Mouse (Mus musculus) brain, embryonic 18.5 days (tissue): ENCODE measurements around the gene Matn3.
"Not testable (repeated sequence)": the region's sequence is repeated elsewhere in the genome, so short reads cannot be mapped to it uniquely, and the experiment has no call there.

Source experiments
- DNase-seq: peaks from one replicate; pipeline ENCODE4 v3.0.0-alpha.2; 2012; ENCODE audit warnings: low read depth, low spot score

The Matn3 gene

DNA sequence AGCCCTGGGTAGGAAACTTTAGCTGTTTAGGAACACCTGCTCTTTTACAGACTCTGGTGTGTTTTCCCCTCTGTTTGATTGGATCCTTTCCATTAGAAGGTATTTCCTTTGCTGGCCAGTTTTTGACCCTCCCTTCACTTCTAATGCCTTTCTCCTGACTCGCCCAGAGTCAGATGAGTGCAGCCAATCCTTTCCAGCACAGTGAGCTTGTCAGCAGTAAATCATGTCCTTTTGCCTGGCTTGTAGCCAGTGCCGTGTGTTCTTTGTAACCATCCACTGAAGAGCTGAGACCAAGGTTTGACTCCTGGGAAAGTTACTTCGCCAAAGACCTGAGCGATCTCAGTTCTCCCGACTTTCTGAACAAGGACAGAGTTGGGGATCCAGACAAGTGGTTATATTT lies 12.4 kb upstream of the Matn3 start:
- no peak for DNase-seq

DNA sequence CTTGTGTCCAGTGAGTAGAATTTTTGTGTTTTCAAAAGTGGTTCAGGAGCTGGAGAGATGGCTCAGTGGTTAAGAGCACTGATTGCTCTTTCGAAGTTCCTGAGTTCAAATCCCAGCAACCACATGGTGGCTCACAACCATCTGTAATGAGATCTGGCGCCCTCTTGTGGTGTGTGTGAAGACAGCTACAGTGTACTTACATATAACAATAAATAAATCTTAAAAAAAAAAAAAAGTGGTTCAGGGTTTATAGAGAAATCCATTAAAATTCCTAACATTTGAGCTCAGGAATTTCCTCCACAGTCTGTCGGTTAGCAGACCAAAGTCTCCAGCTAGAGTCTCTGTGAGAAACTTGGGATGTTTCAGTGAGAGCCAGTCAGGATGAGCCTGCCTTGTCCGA lies 11.5 kb upstream of the Matn3 start:
- DNase-seq: not testable (repeated sequence)

DNA sequence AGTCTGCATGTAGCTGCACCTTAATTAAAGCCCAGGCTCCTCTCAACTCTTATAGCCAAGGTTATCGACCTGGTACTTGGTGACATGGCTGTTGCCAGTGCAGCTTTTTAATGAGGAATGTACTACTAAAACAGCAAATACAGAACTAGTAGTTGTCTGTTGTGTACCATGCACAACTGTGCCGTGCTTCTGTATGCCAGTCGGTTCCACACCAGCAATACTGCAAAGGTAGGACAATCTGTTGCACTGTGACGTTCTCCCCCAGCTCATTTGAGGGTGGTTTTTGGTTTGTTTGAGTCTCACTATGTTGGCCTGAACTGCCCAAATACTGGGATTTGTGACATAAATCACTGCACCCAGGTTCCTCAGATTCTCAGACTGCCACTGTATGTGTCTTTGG lies 8.2 kb upstream of the Matn3 start:
- DNase-seq: no peak

DNA sequence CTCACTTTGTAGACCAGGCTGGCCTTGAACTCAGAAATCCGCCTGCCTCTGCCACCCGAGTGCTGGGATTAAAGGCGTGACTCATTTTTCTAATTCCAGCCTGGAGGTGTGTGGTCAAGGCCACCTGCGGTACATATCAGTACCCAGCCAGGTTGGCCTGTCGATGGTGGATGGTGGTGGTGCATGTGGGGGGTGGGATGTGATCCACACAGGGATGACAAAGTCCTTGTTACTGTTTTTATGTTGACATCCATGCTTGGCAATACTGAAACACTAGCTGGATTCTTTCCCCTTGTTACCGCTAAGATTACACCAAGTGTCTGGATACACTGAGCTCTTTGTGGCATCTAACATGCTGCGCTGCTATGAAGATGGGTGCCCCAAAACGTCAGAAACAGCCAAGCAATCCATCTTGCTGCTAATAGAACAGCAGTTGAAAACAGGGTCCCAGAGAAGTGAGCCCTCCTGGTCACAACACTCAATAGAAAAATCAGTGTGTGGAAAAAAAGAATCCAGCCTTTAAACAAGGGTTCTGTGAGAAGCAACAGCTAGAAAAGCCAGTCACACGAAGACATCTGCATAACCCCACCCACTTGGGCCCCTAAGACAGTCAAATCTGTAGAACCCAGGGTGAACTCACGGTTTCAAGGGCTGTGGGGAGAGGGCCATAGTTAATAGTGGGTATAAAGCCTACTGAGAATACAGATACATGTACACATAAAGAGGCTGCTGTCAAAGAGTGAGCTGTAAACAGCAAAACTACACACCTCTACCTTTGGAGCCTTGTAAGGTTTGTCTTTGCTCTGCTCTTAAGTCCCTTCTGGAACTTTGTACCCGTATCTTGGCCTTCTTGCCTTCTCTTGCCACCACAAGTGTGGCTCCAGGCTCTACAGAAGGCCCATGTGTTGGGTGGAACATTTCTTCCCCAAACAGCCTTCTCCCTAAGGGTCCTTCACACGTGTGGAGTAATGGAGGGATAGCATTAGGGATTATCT lies 7.4 kb upstream of the Matn3 start:
- DNase-seq: no peak

DNA sequence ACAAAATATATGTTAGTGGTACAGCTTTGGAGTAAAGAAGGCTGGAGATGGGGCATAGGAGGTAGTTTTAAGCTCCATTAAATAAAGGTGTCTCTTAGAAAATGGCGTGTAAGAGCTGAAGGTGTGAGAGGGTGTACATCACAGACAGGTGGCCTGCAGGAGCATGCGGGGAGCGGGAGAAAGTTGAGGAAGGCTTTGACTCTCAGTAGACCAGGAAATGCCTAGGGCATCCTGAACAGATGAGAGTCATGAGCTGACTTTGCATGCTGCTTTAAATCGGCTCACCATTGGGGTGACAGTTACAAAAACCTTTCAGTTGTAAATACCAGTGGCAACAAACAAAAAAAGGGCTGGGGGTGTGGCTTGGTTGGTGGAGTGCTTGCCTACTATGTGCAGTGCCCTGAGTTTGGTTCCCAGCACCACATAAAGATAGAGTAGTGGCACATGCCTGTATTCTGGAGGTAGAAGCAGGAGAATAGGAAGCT lies 6.6 kb upstream of the Matn3 start:
- DNase-seq: no peak

DNA sequence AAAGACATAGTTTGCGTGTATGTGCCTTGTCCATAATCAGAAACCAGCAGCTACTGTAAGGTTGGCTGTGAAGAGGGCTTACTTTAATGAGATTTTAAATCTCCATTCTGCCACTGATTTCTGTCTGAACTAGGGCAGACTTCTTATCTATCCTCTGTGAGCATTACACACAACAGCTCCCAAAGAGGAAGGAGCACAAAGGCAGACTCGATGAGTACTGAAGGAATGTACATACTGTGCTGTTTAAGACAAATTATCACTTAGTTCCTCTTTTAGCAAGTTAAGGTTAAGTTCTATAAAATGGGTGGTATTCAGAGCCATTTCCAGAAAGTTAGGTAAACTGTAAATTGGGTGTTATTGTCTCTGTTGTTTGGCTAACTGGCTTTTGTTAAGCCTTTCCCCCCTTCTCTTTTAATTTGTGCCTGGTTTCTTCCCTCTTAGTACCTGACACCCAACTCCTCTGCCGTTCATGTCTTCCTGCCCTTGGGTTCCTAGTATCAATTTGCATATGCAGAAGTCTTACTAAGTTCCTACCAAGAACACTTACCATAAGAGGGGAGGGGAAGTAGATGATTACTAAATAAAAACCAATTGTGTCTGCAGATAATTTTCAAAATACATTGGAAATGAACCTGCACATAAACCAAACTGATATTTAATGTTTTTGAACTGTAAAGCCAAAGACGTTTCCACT lies 5.9 kb upstream of the Matn3 start:
- no peak for DNase-seq

DNA sequence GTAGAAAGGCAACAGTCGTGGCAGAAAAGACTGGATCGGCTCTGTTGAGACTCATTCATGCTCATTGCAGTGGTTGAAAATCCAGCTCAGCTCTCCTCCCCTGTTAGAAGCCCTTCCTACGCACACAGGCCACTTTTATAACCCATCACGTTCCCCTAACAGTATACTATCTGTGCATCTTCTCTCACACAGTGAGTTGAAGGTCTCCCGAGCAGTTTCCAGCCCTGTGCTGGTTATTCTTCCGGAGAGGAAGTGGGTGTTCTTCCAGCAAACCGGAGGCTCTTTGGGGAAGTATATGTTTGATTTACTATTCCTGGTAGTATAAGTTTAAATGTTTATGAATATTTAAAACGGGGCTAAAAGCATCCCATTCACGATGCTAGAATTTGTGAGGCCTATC lies 566 bp upstream of the Matn3 start:
- DNase-seq: no peak

DNA sequence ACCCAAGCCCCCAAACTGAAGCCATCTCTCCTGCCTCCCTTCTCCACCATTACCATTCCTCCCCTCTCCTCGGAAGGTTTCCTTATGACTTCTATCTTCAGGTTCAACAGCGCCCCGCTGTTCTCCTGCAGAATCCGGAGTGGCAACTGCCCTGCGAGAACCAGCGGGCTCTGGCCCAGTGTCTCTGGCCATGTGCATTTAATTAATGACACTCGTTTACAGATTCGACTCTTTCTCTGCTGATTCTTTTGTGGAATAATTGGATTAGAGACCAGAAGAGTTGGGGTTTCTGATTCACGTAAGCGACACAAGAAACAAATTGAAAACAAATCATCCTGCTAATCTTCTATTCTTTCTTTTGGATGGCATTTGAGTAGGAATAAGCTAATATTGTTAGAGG lies 5.4 kb downstream of the Matn3 start:
- no peak for DNase-seq

DNA sequence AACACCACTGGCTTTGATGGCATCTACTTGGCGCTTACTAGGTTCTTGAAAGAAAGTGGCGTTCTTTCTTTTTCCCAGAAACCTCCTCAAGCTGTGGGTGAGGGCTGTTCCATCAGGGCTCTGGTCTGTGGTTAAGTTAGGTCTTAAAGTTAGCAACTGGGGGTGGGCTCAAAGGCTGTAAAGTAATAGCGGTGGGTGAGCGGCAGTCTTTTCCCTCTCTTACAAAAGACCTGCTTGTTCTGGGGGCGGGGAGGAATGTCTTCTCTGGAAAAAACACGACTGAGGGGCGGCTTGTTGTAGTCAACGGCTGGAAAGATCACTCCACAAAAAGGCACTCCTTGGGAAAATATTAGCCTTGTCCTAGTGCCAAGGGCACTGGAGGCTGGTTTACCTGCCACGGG lies 6.4 kb downstream of the Matn3 start:
- no peak for DNase-seq

DNA sequence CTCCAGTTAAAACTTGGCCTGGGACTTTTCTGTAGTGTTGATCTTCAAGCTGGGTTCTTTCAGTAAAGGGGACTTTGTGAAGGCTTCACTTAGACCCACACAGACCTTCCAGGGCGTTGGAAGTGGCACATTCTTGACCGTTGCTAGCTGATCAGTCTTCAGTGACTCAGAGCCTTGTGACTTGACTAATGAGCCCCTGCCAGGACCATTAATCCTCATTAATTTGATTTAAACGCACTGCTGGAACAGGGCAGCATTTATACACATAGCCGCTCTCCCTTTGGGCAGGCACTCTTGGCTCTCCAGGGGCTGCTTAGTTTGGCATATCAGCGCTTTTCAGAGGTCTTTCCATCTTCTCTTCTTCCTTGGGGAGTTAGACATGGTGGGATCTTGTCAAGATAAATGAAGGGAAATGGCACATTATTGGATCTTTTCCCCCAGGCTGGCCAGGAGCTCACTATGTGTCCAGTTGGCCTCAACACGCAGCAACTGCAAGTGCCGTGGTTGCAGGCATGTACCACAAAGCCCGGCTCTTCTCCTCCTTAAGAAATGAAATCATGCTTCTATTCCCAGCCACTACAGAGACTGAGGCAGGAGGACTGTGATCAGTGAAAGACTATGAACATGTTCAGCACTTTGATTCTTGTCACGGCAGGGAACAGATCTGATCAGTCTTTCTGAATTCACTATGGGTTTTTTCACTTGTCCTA lies 14.0 kb downstream of the Matn3 start:
- DNase-seq: no peak

DNA sequence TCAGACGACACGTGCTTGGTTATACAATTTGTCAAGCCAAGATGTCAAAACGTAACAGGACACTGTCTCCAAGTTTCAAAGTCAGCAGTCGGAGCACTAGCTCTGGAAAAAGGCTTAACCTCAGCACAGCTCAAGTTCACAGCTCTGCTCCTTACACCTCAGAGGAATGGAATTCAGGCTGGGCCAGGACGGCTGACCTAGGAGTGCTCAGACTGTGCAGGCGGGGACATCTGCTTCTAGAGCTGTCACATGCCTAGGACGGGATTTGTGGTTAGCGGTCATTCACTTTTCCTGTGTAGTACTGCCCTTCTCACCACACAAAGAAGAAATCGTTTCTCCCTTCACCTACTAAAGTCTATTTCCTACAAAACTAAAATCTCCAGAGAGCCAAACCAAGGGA lies 22.1 kb downstream of the Matn3 start:
- DNase-seq: no peak

DNA sequence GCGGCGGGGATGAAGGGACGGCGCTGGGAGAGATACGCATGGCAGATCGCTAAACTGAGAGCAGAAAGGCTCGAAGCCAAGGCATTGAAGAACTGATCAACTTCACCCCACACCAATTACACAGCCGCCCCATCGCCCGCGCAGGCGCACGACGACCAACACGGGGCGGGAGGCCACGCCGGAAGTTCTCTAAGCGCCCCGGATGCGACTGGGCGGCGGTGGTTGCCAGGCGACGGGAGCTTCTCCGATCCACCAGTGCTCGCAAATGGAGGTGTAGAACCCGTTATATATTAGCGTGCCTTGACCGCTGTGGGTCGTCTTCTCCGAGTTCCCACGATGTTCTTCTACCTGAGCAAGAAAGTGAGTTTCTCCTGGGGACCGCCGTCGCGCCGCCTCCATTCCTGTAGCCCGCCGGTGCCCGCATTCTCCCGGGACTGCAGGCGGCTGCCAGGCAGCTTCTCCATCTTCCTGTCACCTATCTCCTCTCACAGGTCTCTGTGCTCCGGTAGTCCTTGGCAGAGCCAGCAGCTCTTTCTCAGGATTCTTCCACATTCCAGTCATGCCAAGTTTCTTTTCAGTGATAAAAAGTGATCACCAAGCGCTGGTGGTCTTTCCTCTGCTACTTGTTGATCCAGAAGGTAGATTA lies 26.2 kb downstream of the Matn3 start, which contains the start of gene Wdr35:
TSS of gene Wdr35 (plus strand) at position 73 of the 646 bp plus-strand sequence.
- DNase-seq: peak; percentile 75

DNA sequence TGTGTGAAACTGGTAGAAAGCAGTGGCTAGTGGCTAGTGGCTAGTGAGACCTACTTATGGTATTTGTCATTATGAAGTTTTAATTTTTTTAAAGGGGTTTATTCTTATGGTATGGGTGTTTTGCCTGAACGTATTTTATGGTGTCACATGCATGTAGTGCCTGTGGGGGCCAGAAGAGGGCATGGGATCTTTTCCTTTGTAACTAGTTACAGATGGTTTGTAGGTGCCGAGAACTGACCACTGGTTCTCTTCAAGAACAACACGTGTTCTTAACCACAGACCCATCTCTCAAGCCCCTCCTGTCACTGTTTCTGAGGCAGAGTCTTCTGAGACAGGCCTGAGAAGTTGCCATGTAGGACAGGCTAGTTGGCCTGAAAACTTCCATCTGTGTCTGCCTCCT lies 27.3 kb downstream of the Matn3 start:
- DNase-seq: no peak

DNA sequence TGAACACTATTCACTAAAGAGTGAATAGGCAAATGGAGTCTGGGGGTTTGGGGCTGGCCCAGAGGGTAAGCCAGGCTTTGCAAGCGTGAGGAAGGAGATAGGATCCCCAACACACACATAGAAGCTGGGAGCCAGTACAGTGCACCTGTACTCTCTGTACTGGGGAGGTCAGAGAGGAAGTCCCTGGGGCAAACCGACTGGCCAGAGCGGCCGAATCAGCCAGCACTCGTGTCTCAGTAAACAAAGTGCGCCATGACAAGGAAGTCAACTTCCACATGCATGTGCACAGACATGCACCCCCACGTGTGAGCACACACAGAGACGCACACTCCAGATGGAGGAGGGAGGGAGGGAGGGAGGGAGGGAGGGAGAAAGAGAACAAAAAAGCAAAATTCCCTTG lies 45.5 kb downstream of the Matn3 start:
- DNase-seq: no peak

DNA sequence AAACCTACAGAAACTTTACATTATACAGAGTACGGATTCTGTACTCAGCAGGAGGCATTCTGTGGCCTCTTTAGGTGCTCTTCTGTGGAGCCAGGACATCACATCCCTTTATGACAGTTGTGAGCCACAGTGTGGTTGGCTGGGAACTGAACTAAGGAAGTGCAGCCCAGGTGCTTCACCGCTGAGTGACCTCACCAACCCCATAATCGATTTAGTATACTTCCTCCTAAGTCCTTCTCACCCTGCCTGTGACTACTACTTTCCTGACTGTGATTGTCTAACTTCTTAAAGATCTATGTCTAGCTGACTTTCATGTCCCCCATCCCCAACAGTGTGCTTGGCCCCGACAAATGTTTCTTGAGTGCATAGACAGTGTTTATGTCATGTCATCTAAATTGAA lies 50.6 kb downstream of the Matn3 start:
- no peak for DNase-seq

DNA sequence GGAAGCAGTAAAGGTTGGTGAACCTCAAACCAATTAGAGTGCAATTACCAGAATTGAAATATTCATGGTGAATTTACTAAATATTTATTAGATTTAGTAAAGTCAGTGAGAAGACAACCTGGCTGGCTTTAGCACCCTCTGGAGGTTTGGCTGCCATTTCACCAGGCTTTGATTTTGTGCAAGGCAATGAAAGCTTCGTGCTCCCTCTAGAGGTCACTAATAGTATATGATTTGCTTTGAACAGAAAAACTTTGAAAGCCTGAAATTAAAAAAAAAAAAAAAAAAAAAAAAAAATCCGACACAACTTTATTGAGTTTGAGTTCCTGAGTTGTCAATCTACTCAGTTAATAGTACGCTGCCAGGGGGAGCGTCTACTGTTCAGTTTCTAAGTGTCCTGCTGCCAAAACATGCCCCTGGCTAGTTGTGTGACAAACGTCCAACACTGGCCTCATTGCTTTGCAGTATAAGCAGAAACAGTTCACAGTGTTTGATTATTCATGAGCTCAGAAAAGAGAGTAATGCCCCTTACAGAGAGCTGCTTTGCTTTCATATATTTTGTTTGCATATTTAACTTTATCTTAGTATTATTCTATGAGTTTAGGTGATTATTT lies 54.4 kb downstream of the Matn3 start:
- DNase-seq: peak; percentile 58

DNA sequence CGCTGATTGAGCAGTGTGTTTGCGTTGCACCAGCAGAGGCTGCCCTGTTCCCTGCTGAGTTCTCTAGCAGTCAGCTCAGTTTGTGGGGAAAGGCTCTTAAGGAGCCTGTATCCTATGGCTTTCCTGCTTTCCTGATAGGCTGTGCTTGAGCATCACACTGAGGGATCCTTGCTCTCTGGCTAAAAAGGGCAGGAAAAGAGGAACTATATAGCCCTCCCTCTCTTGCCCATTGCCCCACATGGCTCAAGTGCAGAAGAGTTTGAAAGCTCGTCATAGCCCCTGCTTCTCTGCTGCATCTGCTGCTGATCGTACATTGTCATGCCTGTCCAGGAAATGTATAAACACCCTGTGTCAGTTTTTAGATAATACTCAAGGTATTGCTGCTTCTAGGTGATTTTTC lies 59.4 kb downstream of the Matn3 start:
- no peak for DNase-seq

DNA sequence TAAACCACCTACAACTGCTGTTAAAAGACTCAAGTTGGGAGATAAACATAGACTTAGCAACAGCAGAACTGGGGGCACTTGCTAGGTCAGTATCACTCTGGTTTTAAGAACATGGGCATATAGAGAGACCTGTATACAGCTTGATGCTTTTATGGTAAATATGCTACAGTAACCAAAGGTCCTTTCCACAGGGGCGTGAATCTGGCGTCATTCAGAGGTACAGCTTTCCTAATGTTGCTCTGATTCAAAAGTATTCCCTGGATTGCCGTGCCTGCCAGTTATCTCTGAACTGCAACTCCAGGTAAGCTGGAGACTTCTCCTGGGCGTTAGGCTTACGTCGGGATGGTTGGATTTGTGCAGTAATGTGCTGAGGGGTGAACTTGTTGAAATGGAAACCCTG lies 60.1 kb downstream of the Matn3 start:
- no peak for DNase-seq

DNA sequence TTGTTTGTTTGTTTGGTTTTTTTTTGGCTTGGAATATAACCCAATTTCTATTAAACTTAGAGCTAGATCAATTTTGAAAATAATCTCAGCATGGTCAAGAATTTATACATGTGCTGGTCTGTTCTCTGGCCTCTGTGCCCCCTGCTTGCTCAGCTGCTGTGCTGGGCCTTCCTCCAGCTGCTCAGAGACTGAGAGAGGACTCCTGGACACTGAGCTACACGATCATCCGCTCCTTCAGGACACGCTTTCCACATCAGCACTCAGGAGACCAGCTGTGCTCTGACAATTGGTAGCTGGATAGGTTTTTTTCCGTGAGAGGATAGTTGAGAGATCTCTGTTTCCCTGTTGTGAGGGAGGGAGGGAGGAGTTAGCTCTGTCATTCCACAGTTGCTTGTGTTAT lies 62.6 kb downstream of the Matn3 start:
- no peak for DNase-seq

DNA sequence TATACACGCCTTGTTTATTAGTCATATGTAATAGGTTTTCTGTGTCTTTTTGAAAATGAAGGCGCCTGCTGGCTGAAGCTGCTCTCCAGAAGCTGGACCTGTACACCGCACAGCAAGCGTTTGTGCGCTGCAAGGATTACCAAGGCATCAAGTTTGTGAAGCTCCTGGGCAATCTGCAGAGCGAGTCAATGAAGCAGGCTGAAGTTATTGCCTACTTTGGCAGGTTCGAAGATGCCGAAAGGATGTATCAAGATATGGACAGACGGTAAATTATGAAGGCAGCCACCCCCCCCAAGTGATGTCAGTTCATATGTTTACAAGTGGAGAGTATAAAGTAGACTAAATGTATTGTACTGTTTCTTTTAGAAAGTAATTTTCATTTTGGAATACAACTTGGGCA lies 68.6 kb downstream of the Matn3 start:
- no peak for DNase-seq

DNA sequence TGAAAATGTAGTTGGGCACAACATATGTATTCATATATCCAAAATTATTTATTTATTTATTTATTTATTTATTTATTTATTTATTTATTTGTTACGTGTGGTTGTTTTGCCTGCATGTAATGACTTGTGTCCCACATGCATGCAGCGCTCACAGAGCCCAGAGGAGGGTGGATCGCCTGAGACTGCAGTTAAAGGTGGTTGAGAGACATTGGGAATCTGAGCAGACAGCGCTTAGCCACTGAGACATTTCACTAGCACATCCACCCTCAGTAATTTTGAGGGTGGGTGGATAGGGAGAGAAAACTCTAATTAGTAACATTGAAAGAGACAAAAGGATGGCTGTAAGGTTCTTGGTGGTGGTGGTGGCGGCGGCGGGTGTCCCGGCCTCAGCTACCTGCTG lies 72.7 kb downstream of the Matn3 start:
- DNase-seq: no peak
